Mouse (Mus musculus) heart, embryonic 12.5 days (tissue): ENCODE measurements around the gene Pkp3. TPM values are rescaled to one million over a fixed set of nuclear protein-coding genes. Genes with fewer than 3 reads are reported as not detected.
A peak's percentile ranks its signal among the peaks of the same experiment; 100 is the strongest.
"Not testable (repeated sequence)": the region's sequence is repeated elsewhere in the genome, so short reads cannot be mapped to it uniquely, and the experiment has no call there.

ENCODE experiments used
- ATAC-seq: fragments of 200-750 bp; cut with Nextera tagmentation; 2 replicates; pipeline ENCODE4 v1.8.0; 2017; ENCODE audit warnings: moderate TSS enrichment, moderate library complexity; ENCODE audit not compliant: insufficient number of reproducible peaks, low FRiP score
- H3K27ac ChIP-seq: fragments of 300-500 bp; sonication (generic); 2 replicates; pipeline ENCODE4 v1.5.1; 2016; ENCODE audit warnings: mild to moderate bottlenecking, moderate library complexity; ENCODE audit not compliant: poor library complexity, severe bottlenecking
- H3K27me3 ChIP-seq: fragments of 300-500 bp; sonication (generic); replicated peaks from 2 replicates; pipeline ENCODE4 v1.6.1; 2016; ENCODE audit warnings: mild to moderate bottlenecking, moderate library complexity
- H3K36me3 ChIP-seq: fragments of 300-500 bp; sonication (generic); 2 replicates; pipeline ENCODE4 v1.6.1; 2016; ENCODE audit warnings: mild to moderate bottlenecking, moderate library complexity
- H3K4me1 ChIP-seq: fragments of 300-500 bp; sonication (generic); replicated peaks from 2 replicates; pipeline ENCODE4 v1.6.1; 2016; ENCODE audit warnings: mild to moderate bottlenecking
- H3K4me2 ChIP-seq: fragments of 300-500 bp; sonication (generic); 2 replicates; pipeline ENCODE4 v1.6.1; 2016; ENCODE audit warnings: mild to moderate bottlenecking, moderate library complexity
- H3K4me3 ChIP-seq: fragments of 300-500 bp; sonication (generic); 2 replicates; pipeline ENCODE4 v1.5.1; 2016; ENCODE audit warnings: mild to moderate bottlenecking
- H3K9ac ChIP-seq: fragments of 300-500 bp; sonication (generic); 2 replicates; pipeline ENCODE4 v1.6.1; 2016; ENCODE audit warnings: mild to moderate bottlenecking, moderate library complexity
- H3K9me3 ChIP-seq: fragments of 300-500 bp; sonication (generic); replicated peaks from 2 replicates; pipeline ENCODE4 v1.6.1; 2016; ENCODE audit warnings: mild to moderate bottlenecking, moderate library complexity
- whole genome bisulfite sequencing: fragments of 180-500 bp; shearing (Covaris S2); methylation state at CpG from one replicate; pipeline ENCODE4 v1.1.7; 2016; 5-methylcytosine and 5-hydroxymethylcytosine counted together
- polyA plus RNA-seq: library from polyadenylated mRNA; unstranded; fragments of >200 nt; fragmentation: Nextera tagmentation; extraction: Ambion mirVana; gene quantifications from 2 replicates; pipeline ENCODE4 v1.2.1, GENCODE M21; 2016

Pkp3 gene
- polyA plus RNA-seq = 0.41 and 0.50 TPM in 2 replicates

GRCm38 (mm10) chr7:141077841-141078240 is at the start of gene Pkp3:
Pkp3 (plus strand) TSS chr7:141078218.
- WGBS = 82% methylated on average over 15 of the region's 15 CpGs
- no peak within 1 kb of the TSS for H3K4me2 ChIP-seq
- no peaks in the 10 kb centered on the region for H3K36me3 ChIP-seq
- H3K9ac ChIP-seq = no peak within 1 kb of the TSS
- no peak for ATAC-seq
- H3K4me1 ChIP-seq = no peaks in the 10 kb centered on the region
- no peak within 1 kb of the TSS for H3K27ac ChIP-seq
- H3K27me3 ChIP-seq = peaks cover 87% of the 10 kb centered on the region
- no peak within 1 kb of the TSS for H3K4me3 ChIP-seq
- 0 out of 2 replicates have a peak, but pooled peaks cover under 1% of the 10 kb centered on the region for H3K9me3 ChIP-seq

GRCm38 (mm10) chr7:141028831-141029230 is 49.2 kb upstream of the Pkp3 start, which contains the start of gene Gm17387:
Gm17387 (plus strand) TSS chr7:141029131.
- Histone ChIP-seq H3K4me1 (0 out of 2 replicates have a peak, but pooled peaks cover 5% of the 10 kb centered on the region), H3K4me2 (no peak within 1 kb of the TSS), H3K27me3 (0 out of 2 replicates have a peak, but pooled peaks cover 5% of the 10 kb centered on the region), H3K9ac (no peak within 1 kb of the TSS), H3K9me3 (no peaks in the 10 kb centered on the region), H3K27ac (no peak within 1 kb of the TSS), H3K36me3 (no peaks in the 10 kb centered on the region), H3K4me3 (no peak within 1 kb of the TSS)
- no peak for ATAC-seq
- 80% methylated on average over 2 of the region's 2 CpGs for WGBS

GRCm38 (mm10) chr7:141030390-141030789 is 47.6 kb upstream of the Pkp3 start:
- 52% methylated on average over 3 of the region's 3 CpGs for WGBS
- Histone ChIP-seq H3K4me2 (no peak overlapping the region), H3K4me3 (no peak overlapping the region), H3K27me3 (0 out of 2 replicates have a peak, but pooled peaks cover 5% of the 10 kb centered on the region), H3K9ac (no peak overlapping the region), H3K36me3 (no peaks in the 10 kb centered on the region), H3K4me1 (no peaks in the 10 kb centered on the region), H3K9me3 (no peaks in the 10 kb centered on the region), H3K27ac (no peak overlapping the region)
- ATAC-seq = no peak

DNA sequence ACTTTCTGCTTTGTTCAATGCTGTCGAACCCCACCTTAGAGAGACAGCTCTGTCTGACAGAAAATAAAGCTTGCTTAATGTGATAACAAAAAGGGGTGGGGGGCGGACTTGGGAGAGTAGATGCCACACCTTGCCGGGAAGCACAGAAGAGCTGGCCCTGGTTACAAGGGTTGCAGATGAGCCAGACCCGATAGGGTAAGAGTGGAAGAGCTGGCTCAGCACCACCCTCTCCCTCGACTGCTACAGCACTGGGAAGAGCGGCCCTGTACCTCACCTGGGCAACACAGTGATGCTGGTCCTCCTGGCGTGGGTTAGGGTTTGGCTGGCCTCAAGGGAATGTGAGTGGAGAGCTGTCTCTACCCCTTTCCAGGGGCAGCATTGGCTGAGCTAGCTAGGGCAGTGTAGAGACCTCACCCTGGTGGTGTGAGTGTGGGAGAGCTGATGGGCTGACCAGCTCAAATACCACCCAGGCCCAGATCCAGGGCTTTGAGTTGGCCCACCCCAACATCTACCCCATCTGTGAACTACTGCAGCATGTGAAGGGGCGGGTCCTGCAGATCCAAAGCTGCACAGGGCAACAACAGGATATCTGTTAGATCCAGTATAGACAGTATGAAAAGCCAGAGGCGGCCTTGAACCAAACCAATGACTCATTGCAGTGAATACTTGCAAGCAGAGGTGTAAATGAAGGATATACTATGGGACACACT is 45.4 kb upstream of the Pkp3 start:
- Histone ChIP-seq H3K27me3 (0 out of 2 replicates have a peak, but pooled peaks cover 5% of the 10 kb centered on the region), H3K4me2 (no peak overlapping the region), H3K4me3 (no peak overlapping the region), H3K36me3 (no peaks in the 10 kb centered on the region), H3K9ac (no peak overlapping the region), H3K27ac (no peak overlapping the region), H3K4me1 (no peaks in the 10 kb centered on the region), H3K9me3 (no peaks in the 10 kb centered on the region)
- ATAC-seq = no peak
- WGBS = 63% methylated on average over 9 of the region's 9 CpGs

GRCm38 (mm10) chr7:141036624-141037023 is 41.4 kb upstream of the Pkp3 start:
- H3K9ac ChIP-seq, ATAC-seq, H3K27ac ChIP-seq, H3K27me3 ChIP-seq, H3K36me3 ChIP-seq, H3K4me3 ChIP-seq, H3K4me1 ChIP-seq, H3K9me3 ChIP-seq, H3K4me2 ChIP-seq: not testable (repeated sequence)
- WGBS = 74% methylated on average over 1 of the region's 2 CpGs

DNA sequence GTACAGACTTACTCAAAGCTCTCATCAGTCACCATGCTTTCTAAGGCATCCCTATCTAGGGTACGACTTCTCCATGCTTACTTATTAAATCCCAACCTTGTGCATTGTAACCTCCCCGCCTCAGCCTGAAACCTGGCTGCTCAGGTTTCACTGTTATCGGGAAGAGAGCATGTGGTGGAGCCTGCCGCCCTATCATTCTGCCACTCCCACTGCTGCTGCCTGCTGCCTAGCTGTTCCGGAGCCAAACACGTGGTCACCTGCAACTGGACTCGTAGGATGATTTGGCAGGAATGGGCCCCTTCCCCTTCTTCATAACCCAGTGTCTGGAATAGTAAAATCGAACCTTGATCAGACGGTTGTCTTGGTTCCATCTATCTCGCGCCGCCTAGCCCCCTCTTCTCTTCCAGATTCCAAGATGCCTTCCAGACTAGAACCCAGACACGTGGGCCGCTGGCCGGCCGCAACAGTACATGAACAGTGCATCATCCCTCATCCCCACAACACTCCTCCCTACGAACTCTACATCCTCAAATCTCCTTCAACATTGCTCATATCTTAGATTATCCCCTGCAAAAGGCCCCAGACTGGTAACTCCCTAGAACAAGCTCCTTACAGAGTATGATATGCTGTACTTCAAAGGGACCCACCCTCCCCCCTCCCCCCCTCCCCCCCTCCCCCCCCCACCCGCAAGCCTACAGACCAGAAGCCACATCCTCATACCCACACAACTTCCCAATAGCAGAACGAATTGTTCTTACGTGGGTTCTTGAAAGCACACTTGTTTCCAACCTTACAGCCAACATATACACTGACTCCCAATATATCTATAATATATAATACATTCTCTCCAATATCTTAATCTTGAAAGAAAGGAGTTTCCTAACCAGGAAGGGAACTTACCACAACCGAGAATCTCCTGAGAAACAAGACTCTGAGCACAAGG is 39.7 kb upstream of the Pkp3 start:
- H3K4me1 ChIP-seq = peaks cover 5% of the 10 kb centered on the region; the same call in 1 of the 2 replicates
- WGBS = 55% methylated on average over 20 of the region's 21 CpGs
- no peak overlapping the region for H3K27ac ChIP-seq
- no peak overlapping the region for H3K4me3 ChIP-seq
- no peak for ATAC-seq
- H3K9me3 ChIP-seq = no peaks in the 10 kb centered on the region
- no peak overlapping the region for H3K4me2 ChIP-seq
- H3K9ac ChIP-seq = no peak overlapping the region
- no peaks in the 10 kb centered on the region for H3K27me3 ChIP-seq
- no peaks in the 10 kb centered on the region for H3K36me3 ChIP-seq

GRCm38 (mm10) chr7:141039386-141040107 is 38.5 kb upstream of the Pkp3 start:
- Histone ChIP-seq H3K27me3 (no peaks in the 10 kb centered on the region), H3K27ac (no peak overlapping the region), H3K9ac (no peak overlapping the region), H3K4me2 (no peak overlapping the region), H3K4me1 (peaks cover 5% of the 10 kb centered on the region; the same call in 1 of the 2 replicates), H3K36me3 (no peaks in the 10 kb centered on the region), H3K9me3 (no peaks in the 10 kb centered on the region), H3K4me3 (no peak overlapping the region)
- WGBS = 86% methylated on average over 4 of the region's 4 CpGs
- ATAC-seq = no peak

- Histone ChIP-seq H3K4me3 (no peak overlapping the region), H3K4me2 (peak overlapping the region; percentile 46), H3K27me3 (no peaks in the 10 kb centered on the region), H3K4me1 (peaks cover 5% of the 10 kb centered on the region; the same call in 1 of the 2 replicates), H3K27ac (peak overlapping the region; percentile 59), H3K36me3 (no peaks in the 10 kb centered on the region), H3K9ac (no peak overlapping the region; the same call in 1 of the 2 replicates), H3K9me3 (no peaks in the 10 kb centered on the region)
- no peak for ATAC-seq
- WGBS = 37% methylated on average over 6 of the region's 9 CpGs
These were observed 37.0 kb upstream of the Pkp3 start for GRCm38 (mm10) chr7:141040867-141041606.

DNA sequence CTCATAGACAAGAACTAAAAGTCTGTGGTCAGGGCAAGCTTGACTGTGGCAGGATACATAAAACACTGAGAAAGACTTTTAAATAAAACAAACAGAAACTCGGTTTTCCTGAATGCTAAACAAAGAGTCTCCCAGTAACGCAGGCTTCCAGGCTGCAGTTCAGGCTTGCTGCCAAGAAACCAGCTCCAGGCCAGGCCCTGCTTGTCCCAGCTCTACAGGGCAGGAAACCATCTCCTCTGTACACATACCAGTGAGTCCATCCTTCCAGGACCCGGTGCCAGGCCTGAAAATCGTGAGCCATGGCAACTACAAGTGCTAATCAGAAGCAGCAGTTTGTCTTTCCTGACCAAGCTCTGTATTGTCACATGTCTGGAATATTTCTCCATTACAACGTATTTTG is 36.4 kb upstream of the Pkp3 start:
- Histone ChIP-seq H3K27me3 (0 out of 2 replicates have a peak, but pooled peaks cover 4% of the 10 kb centered on the region), H3K27ac (peak overlapping the region; percentile 59), H3K4me3 (no peak overlapping the region), H3K4me1 (peaks cover 5% of the 10 kb centered on the region; the same call in 1 of the 2 replicates), H3K9me3 (no peaks in the 10 kb centered on the region), H3K9ac (no peak overlapping the region), H3K4me2 (no peak overlapping the region), H3K36me3 (no peaks in the 10 kb centered on the region)
- WGBS = 22% methylated on average over 5 of the region's 5 CpGs
- peak; percentile 85 for ATAC-seq

- Histone ChIP-seq H3K4me1 (peaks cover 12% of the 10 kb centered on the region), H3K9ac (no peak overlapping the region), H3K4me3 (no peak overlapping the region), H3K27me3 (0 out of 2 replicates have a peak, but pooled peaks cover 9% of the 10 kb centered on the region), H3K4me2 (no peak overlapping the region), H3K36me3 (no peaks in the 10 kb centered on the region), H3K9me3 (no peaks in the 10 kb centered on the region), H3K27ac (no peak overlapping the region)
- WGBS = 40% methylated on average over 4 of the region's 4 CpGs
- no peak for ATAC-seq
These were observed 35.5 kb upstream of the Pkp3 start for GRCm38 (mm10) chr7:141042539-141042938.
